Mouse (Mus musculus) heart, postnatal 25 days (tissue): ENCODE results near the gene Olfr535. TPM values are rescaled to one million over a fixed set of nuclear protein-coding genes. Genes with fewer than 3 reads are reported as not detected.
"Not testable (repeated sequence)": the region's sequence is repeated elsewhere in the genome, so short reads cannot be mapped to it uniquely, and the experiment has no call there.

Experiments used
- DNase-seq: peaks from one replicate; pipeline ENCODE4 v3.0.0; 2022; ENCODE audit warnings: low spot score
- intact Hi-C: fragments of 180-260 bp; cut with DNase I; formaldehyde crosslinking; loops from one replicate; pipeline ENCODE4 v1.15.1; 2025
- total RNA-seq, 2 experiments: library from RNA; stranded (reverse); gene quantifications; 2 replicates each; pipeline ENCODE4 v1.2.3; 2021

The Olfr535 gene
- not detected for total RNA-seq

GRCm38 (mm10) chr7:140483916-140484315, at the start of gene Olfr535:
Gene Olfr535, plus strand, starts transcription at chr7:140484216.
- no peak for DNase-seq
- intact Hi-C loops: no loop called here

DNA sequence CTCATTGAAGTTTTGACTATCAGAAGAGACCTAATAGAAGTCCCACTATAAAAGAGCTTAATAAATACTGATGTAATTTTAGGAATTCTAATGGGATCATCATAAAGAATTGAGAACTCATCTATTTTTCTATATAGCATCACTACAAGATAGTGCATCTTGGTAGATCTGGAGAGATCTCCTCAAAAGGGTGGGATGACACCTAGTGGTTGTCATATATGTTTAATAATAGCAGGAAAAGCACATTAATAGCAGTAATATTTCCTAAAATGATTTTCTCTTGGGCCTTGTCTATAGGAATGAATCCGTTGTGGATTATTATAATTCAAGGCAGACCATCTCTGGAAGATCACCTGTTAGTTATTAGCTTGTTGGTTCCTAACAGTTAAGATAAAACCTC, 40.9 kb upstream of the Olfr535 start:
- intact Hi-C loops: no loop called here
- no peak for DNase-seq

DNA sequence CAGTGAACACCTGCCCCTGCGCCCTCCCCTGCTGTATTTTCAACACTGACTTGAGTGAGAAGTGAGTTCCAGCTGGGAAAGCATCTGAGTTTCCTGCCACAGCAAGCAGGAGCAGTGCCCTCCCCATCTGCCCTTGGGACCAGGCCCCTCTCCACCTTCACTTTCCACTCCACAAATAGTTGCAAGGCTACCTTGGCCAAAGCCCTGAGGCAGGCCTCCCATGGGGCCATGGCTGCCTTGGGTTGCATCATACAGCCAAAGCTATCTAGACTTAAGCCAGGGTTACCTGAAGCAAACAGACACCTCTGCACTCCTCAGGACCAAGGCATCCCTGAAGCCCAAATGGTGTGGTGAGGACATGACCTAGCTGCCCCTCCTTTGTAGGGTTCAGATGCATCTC, 20.9 kb upstream of the Olfr535 start, which contains the start of gene Olfr533:
Olfr533 (plus strand) TSS at position 301 of the 400 bp plus-strand sequence.
- intact Hi-C loops, DNase-seq: not testable (repeated sequence)

- DNase-seq: no peak
- intact Hi-C loops: no loop called here
Observed at GRCm38 (mm10) chr7:140477886-140478285, 6.1 kb upstream of the Olfr535 start.

DNA sequence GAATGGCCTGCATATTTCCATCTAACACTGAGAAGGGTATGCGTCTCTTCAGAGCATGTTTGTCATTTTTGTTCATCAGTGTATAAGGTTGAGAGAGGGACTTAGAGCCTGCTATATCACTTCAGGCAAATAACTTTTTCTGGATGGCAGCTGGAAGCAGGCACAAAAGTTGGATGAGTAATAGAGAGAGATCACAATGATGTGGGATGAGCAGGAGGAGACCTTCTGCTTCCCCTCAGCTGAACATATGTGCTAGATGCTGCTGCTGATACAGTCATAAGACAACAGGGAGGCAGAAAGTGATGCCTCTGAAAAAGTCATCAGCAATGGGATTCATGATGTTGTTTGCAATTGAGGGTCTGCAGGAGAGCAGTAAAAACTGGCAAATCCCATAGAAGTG, 5.3 kb upstream of the Olfr535 start:
- intact Hi-C loops: no loop called here
- no peak for DNase-seq

GRCm38 (mm10) chr7:140488981-140489380, 5.0 kb downstream of the Olfr535 start:
- no peak for DNase-seq
- intact Hi-C loops: no loop called here

GRCm38 (mm10) chr7:140494231-140494630, 10.2 kb downstream of the Olfr535 start:
- intact Hi-C loops: no loop called here
- DNase-seq: no peak

DNA sequence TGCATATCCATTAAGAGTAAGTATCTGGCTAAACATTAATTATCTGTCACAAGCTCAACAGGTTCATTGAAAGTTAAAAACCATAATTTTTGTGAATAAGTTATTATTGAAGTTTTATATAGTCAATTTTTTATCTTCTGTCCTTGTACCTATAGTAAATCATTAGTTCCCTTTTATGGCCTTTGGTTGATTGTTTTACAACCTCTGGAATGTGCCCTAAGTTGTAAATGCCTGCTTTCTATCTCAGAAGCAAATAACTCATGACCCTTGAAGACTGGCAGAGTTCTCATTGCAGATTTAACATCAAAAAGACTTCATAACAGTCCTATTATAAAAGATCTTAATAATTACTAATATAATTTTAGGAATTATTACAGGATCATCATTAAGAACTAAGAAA, 10.7 kb downstream of the Olfr535 start:
- intact Hi-C loops: no loop called here
- no peak for DNase-seq

- intact Hi-C loops, DNase-seq: not testable (repeated sequence)
Observed at GRCm38 (mm10) chr7:140507346-140508021, 23.5 kb downstream of the Olfr535 start, which contains the start of gene Olfr536. Gene Olfr536, minus strand, starts transcription at chr7:140507396.

DNA sequence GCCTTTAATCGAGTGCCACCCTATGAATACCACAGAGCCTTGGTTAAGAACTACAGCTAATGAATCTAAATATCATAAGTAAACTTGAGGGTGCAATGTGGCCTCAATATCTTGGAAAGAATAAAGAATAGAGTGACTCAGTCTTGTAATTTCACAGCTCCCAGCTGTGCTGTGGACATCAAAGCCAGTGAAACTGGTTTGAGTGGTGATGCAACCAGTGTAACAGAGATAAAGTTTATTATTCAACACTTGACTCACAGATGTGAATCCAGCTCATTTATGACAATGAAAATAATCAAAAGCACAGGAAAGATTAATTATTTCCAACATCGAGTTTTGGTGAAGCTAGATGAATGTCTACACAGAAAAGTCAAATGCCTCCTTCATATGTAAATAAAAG, 55.7 kb downstream of the Olfr535 start:
- intact Hi-C loops: no loop called here
- DNase-seq: no peak

Other genes with a start within 250 kb of the Olfr535 start
- gene 5830411N06Rik, start 236.9 kb upstream of the Olfr535 start, total RNA-seq: not detected
- not detected for gene Olfr525, start 163.4 kb upstream of the Olfr535 start, total RNA-seq
- not detected for gene Olfr527, start 150.2 kb upstream of the Olfr535 start, total RNA-seq
- gene Olfr60, start 122.5 kb upstream of the Olfr535 start, total RNA-seq: not detected
- gene Olfr530, start 107.9 kb upstream of the Olfr535 start, total RNA-seq: not detected
- gene Olfr531, start 81.3 kb upstream of the Olfr535 start, total RNA-seq: not detected
- gene Olfr532, start 62.6 kb upstream of the Olfr535 start, total RNA-seq: not detected
- not detected for gene Olfr533, start 20.8 kb upstream of the Olfr535 start, total RNA-seq
- not detected for gene Olfr536, start 23.2 kb downstream of the Olfr535 start, total RNA-seq
- not detected for gene Olfr538, start 83.7 kb downstream of the Olfr535 start, total RNA-seq
- not detected for gene Olfr46, start 117.1 kb downstream of the Olfr535 start, total RNA-seq
- not detected for gene Olfr61, start 144.8 kb downstream of the Olfr535 start, total RNA-seq
- gene Olfr53, start 162.2 kb downstream of the Olfr535 start, total RNA-seq: not detected
- not detected for gene Olfr539, start 175.7 kb downstream of the Olfr535 start, total RNA-seq
- gene Olfr45, start 197.7 kb downstream of the Olfr535 start, total RNA-seq: not detected
- gene Olfr541, start 213.1 kb downstream of the Olfr535 start, total RNA-seq: not detected